Mouse (Mus musculus): Measurements from ENCODE around the gene Bptf. TPM values are rescaled to one million over a fixed set of nuclear protein-coding genes. Genes with fewer than 3 reads are reported as not detected.

Gene Bptf
- polyA plus RNA-seq, 1 experiment from 2014 or later = 27.1 TPM

- no peak for ATAC-seq (ENCODE audit: low FRiP score, low read depth)
- Histone ChIP-seq H3K4me1 (replicated peaks) (peaks cover 17% of the 10 kb centered on the region), H3K27ac (replicated peaks) (no peak overlapping the region), H3K9ac (no peak overlapping the region), H3K36me3 (peaks cover 15% of the 10 kb centered on the region), H3K4me2 (no peak overlapping the region), H3K27me3 (no peaks in the 10 kb centered on the region), H3K4me3 (no peak overlapping the region), H3K9me3 (no peaks in the 10 kb centered on the region)
- WGBS = 71% methylated on average over 4 of the region's 4 CpGs
Observed at GRCm38 (mm10) chr11:107113112-107113511, 18.8 kb downstream of the Bptf start.

- no peak overlapping the region for H3K27ac ChIP-seq (replicated peaks)
- peaks cover 15% of the 10 kb centered on the region for H3K36me3 ChIP-seq
- H3K4me1 ChIP-seq (replicated peaks) = peaks cover 18% of the 10 kb centered on the region
- no peaks in the 10 kb centered on the region for H3K27me3 ChIP-seq
- no peak overlapping the region for H3K4me3 ChIP-seq
- no peak overlapping the region for H3K9ac ChIP-seq
- no peaks in the 10 kb centered on the region for H3K9me3 ChIP-seq
- no peak for ATAC-seq (ENCODE audit: low FRiP score, low read depth)
- no peak overlapping the region for H3K4me2 ChIP-seq
- WGBS = 83% methylated on average over 8 of the region's 8 CpGs
Observed at GRCm38 (mm10) chr11:107109669-107110068, 22.3 kb downstream of the Bptf start.

GRCm38 (mm10) chr11:107108892-107109291 is 23.0 kb downstream of the Bptf start:
- Histone ChIP-seq H3K4me3 (no peak overlapping the region), H3K27ac (replicated peaks) (no peak overlapping the region), H3K9me3 (no peaks in the 10 kb centered on the region), H3K27me3 (no peaks in the 10 kb centered on the region), H3K4me2 (no peak overlapping the region), H3K36me3 (peaks cover 15% of the 10 kb centered on the region), H3K4me1 (replicated peaks) (peaks cover 12% of the 10 kb centered on the region), H3K9ac (no peak overlapping the region)
- ATAC-seq (ENCODE audit: low FRiP score, low read depth) = no peak
- WGBS = 86% methylated on average over 2 of the region's 2 CpGs

GRCm38 (mm10) chr11:107107725-107108078 is 24.2 kb downstream of the Bptf start:
- Histone ChIP-seq H3K36me3 (peaks cover 15% of the 10 kb centered on the region), H3K4me3 (no peak overlapping the region), H3K9ac (no peak overlapping the region), H3K9me3 (no peaks in the 10 kb centered on the region), H3K4me2 (no peak overlapping the region), H3K4me1 (replicated peaks) (peaks cover 23% of the 10 kb centered on the region), H3K27me3 (no peaks in the 10 kb centered on the region), H3K27ac (replicated peaks) (no peak overlapping the region)
- no peak for ATAC-seq (ENCODE audit: low FRiP score, low read depth)
- WGBS = 84% methylated on average over 4 of the region's 4 CpGs

GRCm38 (mm10) chr11:107106978-107107724 is 24.8 kb downstream of the Bptf start:
- Histone ChIP-seq H3K36me3 (peaks cover 15% of the 10 kb centered on the region), H3K27ac (replicated peaks) (no peak overlapping the region), H3K4me2 (no peak overlapping the region), H3K9me3 (no peaks in the 10 kb centered on the region), H3K4me3 (no peak overlapping the region), H3K9ac (no peak overlapping the region), H3K4me1 (replicated peaks) (peaks cover 28% of the 10 kb centered on the region), H3K27me3 (no peaks in the 10 kb centered on the region)
- ATAC-seq (ENCODE audit: low FRiP score, low read depth) = no peak
- 70% methylated on average over 12 of the region's 12 CpGs for WGBS

- peaks cover 15% of the 10 kb centered on the region for H3K36me3 ChIP-seq
- no peak overlapping the region for H3K4me2 ChIP-seq
- H3K9ac ChIP-seq = no peak overlapping the region
- H3K9me3 ChIP-seq = no peaks in the 10 kb centered on the region
- 91% methylated on average over 8 of the region's 8 CpGs for WGBS
- no peaks in the 10 kb centered on the region for H3K27me3 ChIP-seq
- peaks cover 29% of the 10 kb centered on the region for H3K4me1 ChIP-seq (replicated peaks)
- no peak for ATAC-seq (ENCODE audit: low FRiP score, low read depth)
- H3K4me3 ChIP-seq = no peak overlapping the region
- H3K27ac ChIP-seq (replicated peaks) = no peak overlapping the region
Observed at GRCm38 (mm10) chr11:107106461-107106860, 25.5 kb downstream of the Bptf start.

GRCm38 (mm10) chr11:107105227-107105626 is 26.7 kb downstream of the Bptf start:
- no peak overlapping the region for H3K9ac ChIP-seq
- H3K4me3 ChIP-seq = no peak overlapping the region
- no peak for ATAC-seq (ENCODE audit: low FRiP score, low read depth)
- H3K27me3 ChIP-seq = no peaks in the 10 kb centered on the region
- H3K9me3 ChIP-seq = no peaks in the 10 kb centered on the region
- H3K27ac ChIP-seq (replicated peaks) = no peak overlapping the region
- peaks cover 29% of the 10 kb centered on the region for H3K4me1 ChIP-seq (replicated peaks)
- peaks cover 3% of the 10 kb centered on the region; the same call in 1 of the 2 replicates for H3K36me3 ChIP-seq
- 55% methylated on average over 5 of the region's 5 CpGs for WGBS
- H3K4me2 ChIP-seq = no peak overlapping the region

GRCm38 (mm10) chr11:107103736-107104135 is 28.2 kb downstream of the Bptf start:
- 0 out of 2 replicates have a peak, but pooled peaks cover 4% of the 10 kb centered on the region for H3K36me3 ChIP-seq
- H3K9ac ChIP-seq = no peak overlapping the region
- no peak overlapping the region for H3K4me3 ChIP-seq
- peaks cover 29% of the 10 kb centered on the region for H3K4me1 ChIP-seq (replicated peaks)
- no peak overlapping the region for H3K27ac ChIP-seq (replicated peaks)
- 98% methylated on average over 2 of the region's 2 CpGs for WGBS
- ATAC-seq (ENCODE audit: low FRiP score, low read depth) = no peak
- H3K4me2 ChIP-seq = no peak overlapping the region
- H3K27me3 ChIP-seq = no peaks in the 10 kb centered on the region
- H3K9me3 ChIP-seq = no peaks in the 10 kb centered on the region

- WGBS = 69% methylated on average over 2 of the region's 2 CpGs
- no peak overlapping the region for H3K27ac ChIP-seq (replicated peaks)
- no peak for ATAC-seq (ENCODE audit: low FRiP score, low read depth)
Observed at GRCm38 (mm10) chr11:107103224-107103589, 28.7 kb downstream of the Bptf start.

GRCm38 (mm10) chr11:107102465-107103223 is 29.3 kb downstream of the Bptf start:
- peaks cover 10% of the 10 kb centered on the region for H3K36me3 ChIP-seq
- no peaks in the 10 kb centered on the region for H3K27me3 ChIP-seq
- no peak overlapping the region for H3K9ac ChIP-seq
- H3K27ac ChIP-seq (replicated peaks) = no peak overlapping the region
- H3K4me3 ChIP-seq = no peak overlapping the region
- H3K9me3 ChIP-seq = no peaks in the 10 kb centered on the region
- H3K4me2 ChIP-seq = no peak overlapping the region
- no peak for ATAC-seq (ENCODE audit: low FRiP score, low read depth)
- H3K4me1 ChIP-seq (replicated peaks) = peaks cover 20% of the 10 kb centered on the region
- 79% methylated on average over 11 of the region's 11 CpGs for WGBS

More at GRCm38 (mm10) chr11:107103224-107103589, 28.7 kb downstream of the Bptf start:
- Histone ChIP-seq H3K4me2 (no peak overlapping the region), H3K4me3 (no peak overlapping the region), H3K9ac (no peak overlapping the region), H3K27me3 (no peaks in the 10 kb centered on the region), H3K9me3 (no peaks in the 10 kb centered on the region), H3K4me1 (replicated peaks) (peaks cover 25% of the 10 kb centered on the region), H3K36me3 (peaks cover 4% of the 10 kb centered on the region; the same call in 1 of the 2 replicates)

- ATAC-seq (ENCODE audit: low FRiP score, low read depth) = no peak
- H3K9me3 ChIP-seq = no peaks in the 10 kb centered on the region
- H3K4me2 ChIP-seq = no peak overlapping the region
- no peaks in the 10 kb centered on the region for H3K27me3 ChIP-seq
- H3K27ac ChIP-seq (replicated peaks) = no peak overlapping the region
- H3K36me3 ChIP-seq = peaks cover 28% of the 10 kb centered on the region
- no peaks in the 10 kb centered on the region for H3K4me1 ChIP-seq (replicated peaks)
- WGBS = 93% methylated on average over 5 of the region's 5 CpGs
- H3K9ac ChIP-seq = no peak overlapping the region
- no peak overlapping the region for H3K4me3 ChIP-seq
Observed at GRCm38 (mm10) chr11:107096973-107097372, 35.0 kb downstream of the Bptf start.

- no peak overlapping the region for H3K27ac ChIP-seq (replicated peaks)
- no peak overlapping the region for H3K9ac ChIP-seq
- H3K36me3 ChIP-seq = peaks cover 33% of the 10 kb centered on the region
- H3K4me3 ChIP-seq = no peak overlapping the region
- no peaks in the 10 kb centered on the region for H3K27me3 ChIP-seq
- H3K9me3 ChIP-seq = no peaks in the 10 kb centered on the region
- H3K4me1 ChIP-seq (replicated peaks) = no peaks in the 10 kb centered on the region
- WGBS = 86% methylated on average over 7 of the region's 7 CpGs
- no peak for ATAC-seq (ENCODE audit: low FRiP score, low read depth)
- no peak overlapping the region for H3K4me2 ChIP-seq
Observed at GRCm38 (mm10) chr11:107093871-107094270, 38.1 kb downstream of the Bptf start.
